Mouse (Mus musculus) layer of hippocampus, adult 2 months (tissue): ENCODE results near the gene Gm11627. TPM values are rescaled to one million over a fixed set of nuclear protein-coding genes. Genes with fewer than 3 reads are reported as not detected.

Source experiments
- DNase-seq, 2 experiments: peaks; one replicate each; pipeline ENCODE4 v3.0.0; 2022; ENCODE audit warnings: low spot score in 2 of 2
- H3K27ac ChIP-seq: fragments of 200-600 bp; 2 replicates; pipeline ENCODE4 v1.8.1; 2022
- H3K4me3 ChIP-seq: fragments of 200-600 bp; 2 replicates; pipeline ENCODE4 v1.8.1; 2022; ENCODE audit warnings: mild to moderate bottlenecking
- CTCF ChIP-seq: fragments of 200-600 bp; conservative IDR thresholded peaks from 2 replicates; pipeline ENCODE4 v1.8.1; 2022; ENCODE audit warnings: antibody characterized with exemption, mild to moderate bottlenecking, moderate library complexity
- long read RNA-seq, 2 experiments: library from polyadenylated mRNA; stranded (forward); transcript quantifications; one replicate each; pipeline ENCODE4 v2.0.0; 2021; ENCODE audit warnings: borderline mapping rate in 2 of 2
- total RNA-seq, 2 experiments: library from RNA; stranded (reverse); gene quantifications; 2 replicates each; pipeline ENCODE4 v1.2.3; 2021

Gene Gm11627
- 1 to 10 TPM; 3.9 to 4.2 TPM for total RNA-seq
- long read RNA-seq, experiment 1, partial matches to known transcripts: 0 of 1 reads
- long read RNA-seq, experiment 1, other reads (novel, unspliced or antisense): 1 of 1 reads
- long read RNA-seq, experiment 2: 0 reads

DNA sequence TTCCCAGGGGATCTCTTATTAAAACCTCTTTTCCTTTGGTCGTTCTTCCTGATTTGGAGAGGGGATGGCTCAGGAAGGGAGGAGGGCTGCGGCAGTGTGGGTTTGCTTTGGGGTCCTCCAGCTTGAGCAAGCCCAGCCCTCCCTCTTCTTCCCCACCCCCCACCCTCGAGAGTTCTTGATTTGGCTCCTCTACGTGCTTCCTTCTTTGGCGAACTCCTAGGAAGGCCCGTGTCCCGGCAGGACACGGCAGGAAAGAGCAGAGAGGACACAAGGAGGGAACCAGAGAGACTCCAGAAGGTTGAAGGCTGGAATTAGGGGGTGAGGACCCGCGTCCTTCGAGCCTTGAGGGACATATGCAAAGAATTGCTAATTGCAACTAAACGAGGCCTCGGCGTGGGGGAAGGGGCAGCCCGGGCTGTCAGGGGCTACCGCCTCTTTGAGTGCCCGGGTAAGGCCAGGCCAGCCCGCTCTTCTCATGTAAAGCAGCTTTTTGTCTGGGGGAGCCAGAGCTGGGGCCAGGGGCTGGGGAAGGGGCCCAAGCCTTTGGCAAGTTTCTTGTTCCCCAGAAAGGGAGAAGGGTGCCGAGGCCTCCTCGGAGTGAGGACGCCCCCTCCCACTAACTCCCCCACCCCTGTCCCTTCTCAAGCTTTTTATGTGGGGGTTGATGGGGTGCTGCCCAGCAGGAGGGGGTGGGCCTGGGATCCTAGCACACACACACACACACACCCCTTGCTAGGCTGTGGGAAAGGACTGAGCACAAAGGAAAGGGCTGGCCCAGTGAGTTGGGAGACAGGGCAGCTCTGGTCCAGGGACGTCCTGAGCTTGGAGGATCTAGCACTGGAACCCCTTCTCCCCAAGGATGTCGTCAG is at the start of gene Gm11627:
Gene Gm11627 (minus strand): TSS at position 297 of the 869 bp plus-strand sequence.
- TF ChIP-seq CTCF: no peak
- DNase-seq: no peak
- H3K4me3 ChIP-seq: peak within 1 kb of the TSS; percentile 40
- peak within 1 kb of the TSS; percentile 77 for H3K27ac ChIP-seq

DNA sequence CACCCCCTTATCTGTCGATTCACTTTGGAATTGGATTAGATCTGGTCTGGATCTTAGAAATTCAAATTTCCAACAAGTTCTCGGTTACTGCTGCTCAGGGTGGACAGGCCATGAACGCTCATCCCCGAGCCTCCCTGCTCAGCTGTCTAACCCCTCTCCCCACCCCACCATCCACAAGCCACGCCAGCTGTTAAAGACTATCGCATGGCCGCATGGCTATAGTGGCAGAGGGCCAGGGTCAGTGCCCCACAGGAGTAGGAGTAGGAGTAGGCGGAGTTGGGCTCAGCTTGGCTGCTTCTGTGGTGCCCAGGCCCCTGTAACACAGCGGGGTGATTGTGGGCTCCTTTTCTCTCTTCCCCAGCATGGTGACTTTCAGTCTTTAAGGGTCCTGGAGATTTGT is 49.3 kb upstream of the Gm11627 start:
- no peak overlapping the region for H3K27ac ChIP-seq
- TF ChIP-seq CTCF: no peak
- H3K4me3 ChIP-seq: no peak overlapping the region
- DNase-seq: no peak

DNA sequence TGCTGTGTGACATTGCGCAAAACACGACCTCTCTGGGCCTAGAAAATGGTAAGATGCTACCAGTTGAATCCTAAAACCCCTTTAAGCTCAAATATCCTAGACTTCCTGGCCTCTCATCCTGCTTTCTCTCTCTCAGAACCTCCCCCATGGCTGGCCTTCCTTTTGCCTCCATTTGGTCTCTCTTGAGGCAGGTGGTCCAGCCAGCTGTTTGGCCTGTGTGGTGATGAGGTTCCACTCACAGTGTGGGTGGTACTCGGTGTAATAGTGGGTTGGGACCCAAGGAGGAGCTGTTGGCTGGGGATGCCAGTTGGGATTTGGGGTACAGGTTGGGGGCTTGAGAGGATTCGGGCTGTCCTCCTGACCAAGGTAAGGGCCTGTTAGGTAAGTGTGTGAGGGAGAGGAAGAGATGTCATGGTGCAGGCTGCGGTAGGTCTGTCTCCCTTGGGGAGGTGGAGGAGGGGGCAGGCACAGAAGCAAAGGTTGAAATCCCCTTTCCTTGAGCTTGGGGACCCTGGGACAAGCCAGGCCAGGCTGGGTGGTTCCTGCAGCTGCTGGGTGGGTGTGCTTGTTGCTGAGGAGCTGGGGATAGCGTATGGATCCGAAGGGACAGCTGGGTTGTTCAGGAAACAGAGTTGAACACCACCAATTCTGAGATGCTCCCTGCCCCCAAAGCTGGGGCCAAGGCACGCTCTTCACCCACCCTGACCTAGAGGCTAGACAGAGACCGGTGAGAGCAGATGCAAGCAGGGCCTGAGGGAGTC is 48.1 kb upstream of the Gm11627 start:
- no peak for TF ChIP-seq CTCF
- H3K4me3 ChIP-seq: no peak overlapping the region
- DNase-seq: no peak
- H3K27ac ChIP-seq: no peak overlapping the region

DNA sequence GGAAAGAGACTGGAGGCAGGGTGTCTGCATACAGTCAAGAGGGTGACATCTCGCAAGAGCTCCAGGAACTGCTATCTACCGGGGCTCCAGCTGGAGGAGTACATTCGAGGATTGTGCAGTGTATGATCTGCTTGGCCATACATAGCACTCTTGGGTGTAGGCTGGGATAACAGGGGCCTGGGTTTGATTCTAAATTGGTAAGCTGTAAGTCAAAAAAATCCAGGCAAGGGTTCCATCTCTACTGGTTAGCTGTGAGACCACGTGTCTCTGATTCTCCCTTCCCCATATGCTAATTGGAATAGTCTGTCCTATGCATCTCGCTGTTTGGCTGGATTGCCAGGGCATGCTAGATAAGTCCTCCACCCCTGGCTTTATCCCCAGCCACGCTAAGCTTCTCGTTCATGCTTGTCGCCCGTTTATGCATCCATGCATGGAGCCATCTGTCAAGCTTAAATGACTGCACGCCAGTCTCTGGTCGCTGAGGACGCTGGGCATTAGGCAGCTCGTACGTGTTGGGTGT is 45.7 kb upstream of the Gm11627 start:
- TF ChIP-seq CTCF: no peak
- no peak for DNase-seq
- no peak overlapping the region for H3K4me3 ChIP-seq
- no peak overlapping the region for H3K27ac ChIP-seq

DNA sequence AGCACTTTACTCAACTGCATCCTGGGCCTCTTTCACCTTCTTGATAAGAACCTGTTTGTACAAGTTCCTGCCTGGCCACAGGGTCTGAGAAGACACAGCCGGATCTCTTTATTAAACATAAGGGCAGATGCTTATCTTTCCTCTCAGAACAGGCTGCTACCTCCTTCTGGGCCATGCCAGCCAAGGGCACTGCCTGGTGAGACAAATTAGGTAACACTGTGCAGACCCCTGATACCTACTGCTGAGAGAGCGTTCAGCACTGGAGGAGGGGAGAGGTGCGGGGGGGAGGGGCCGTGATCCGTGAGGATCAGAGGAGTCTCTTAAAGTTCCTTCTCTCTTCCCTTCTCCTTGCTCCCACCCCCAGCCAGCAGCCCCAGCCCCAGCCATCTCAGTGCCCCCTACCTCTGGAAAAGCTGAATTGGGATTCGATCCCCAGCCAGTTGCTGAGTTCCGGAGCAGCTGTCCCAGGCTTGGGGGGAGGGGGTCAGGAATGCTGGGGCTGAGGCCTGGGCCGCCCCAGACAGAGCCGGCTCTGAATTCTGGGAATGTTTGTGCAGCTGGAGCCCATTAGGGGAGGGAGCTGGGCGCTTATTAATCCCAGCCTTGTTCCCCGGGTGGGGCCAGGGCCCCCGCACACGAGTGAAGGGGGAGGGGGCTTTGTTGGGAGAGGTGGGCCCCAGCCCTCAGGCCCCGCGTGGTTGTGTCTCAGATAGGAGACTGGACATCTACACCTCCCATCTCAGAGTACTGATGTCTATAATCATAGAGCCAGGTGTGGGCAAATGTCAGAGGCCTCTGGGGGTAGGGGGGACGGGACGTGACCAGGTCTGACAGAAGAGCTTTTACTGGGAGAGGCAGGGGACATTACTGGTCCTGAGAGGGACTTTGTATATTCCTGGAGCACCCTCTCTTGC is 44.9 kb upstream of the Gm11627 start:
- H3K27ac ChIP-seq: no peak overlapping the region
- TF ChIP-seq CTCF: no peak
- DNase-seq: no peak
- H3K4me3 ChIP-seq: no peak overlapping the region

DNA sequence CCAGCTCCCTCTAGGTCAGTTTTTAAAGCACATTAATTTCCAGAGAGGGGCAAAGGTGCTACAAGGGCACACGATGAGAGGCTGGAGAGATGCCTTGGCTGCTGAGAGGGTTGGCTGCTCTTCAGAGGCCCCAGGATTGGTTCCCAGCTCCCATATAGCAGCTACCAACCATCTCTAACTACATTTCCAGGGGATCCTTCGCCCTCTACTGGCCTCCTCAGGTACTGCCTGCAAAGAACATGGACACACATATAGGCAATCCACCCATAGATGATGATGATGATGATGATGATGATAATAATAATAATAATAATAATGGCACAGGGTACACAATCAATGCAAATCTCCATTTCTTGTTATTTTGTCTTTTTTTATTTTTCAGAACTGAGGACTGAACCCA is 40.2 kb upstream of the Gm11627 start:
- Histone ChIP-seq H3K27ac (no peak overlapping the region), H3K4me3 (no peak overlapping the region)
- peak; percentile 40 for TF ChIP-seq CTCF
- DNase-seq: no peak

DNA sequence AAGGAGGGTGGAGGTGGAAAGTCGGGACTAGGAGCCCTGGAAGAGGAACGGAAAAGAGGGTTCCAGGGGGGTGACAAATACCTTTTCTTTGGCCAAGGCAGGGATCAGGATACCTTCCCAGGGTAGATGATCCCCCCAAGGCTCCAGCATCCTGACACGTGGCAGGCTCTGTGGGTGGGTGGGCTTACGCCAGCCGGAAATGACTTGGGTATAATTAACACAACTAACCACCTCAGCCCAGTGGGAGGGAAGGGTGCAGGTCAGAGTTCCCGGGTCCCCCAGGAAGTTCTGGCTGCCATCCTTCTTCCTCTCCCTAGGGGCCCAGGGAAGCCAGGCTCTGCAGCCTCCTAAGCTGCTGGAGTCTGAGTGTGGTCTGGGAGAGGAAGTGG is 32.0 kb upstream of the Gm11627 start:
- DNase-seq: no peak
- TF ChIP-seq CTCF: no peak
- no peak overlapping the region for H3K27ac ChIP-seq
- H3K4me3 ChIP-seq: no peak overlapping the region

DNA sequence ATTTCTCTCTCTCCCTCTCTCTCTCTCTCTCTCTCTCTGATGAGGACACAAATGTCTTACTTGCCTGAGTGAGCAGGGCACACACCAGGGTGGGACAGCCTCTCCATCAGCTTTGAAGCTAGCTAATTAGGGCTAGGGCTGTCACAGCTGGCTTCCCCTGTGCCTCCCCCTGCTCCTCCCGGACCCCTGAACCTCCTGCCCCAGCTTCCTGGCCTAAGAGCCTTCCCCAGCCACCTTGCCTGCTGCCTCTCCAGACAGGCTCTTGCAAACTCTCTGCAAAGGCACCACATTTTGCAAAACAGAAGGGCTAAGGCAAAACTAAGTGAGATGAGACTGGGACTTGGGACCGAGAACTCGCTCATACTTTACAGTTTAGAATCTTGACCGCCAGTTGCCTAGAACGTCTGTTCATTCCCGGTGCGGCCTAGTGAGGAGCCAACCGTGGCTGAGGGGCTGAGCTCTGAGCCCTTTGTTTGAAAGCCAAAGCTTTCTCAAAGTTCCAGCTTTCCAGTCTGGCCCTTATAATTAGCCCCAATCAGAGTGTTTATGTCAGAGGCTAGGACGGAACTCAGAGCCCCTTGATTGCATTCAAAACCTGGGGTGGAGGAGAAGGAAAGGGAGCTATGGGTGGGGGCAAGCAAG is 31.5 kb upstream of the Gm11627 start:
- DNase-seq: no peak
- no peak overlapping the region for H3K27ac ChIP-seq
- no peak overlapping the region for H3K4me3 ChIP-seq
- TF ChIP-seq CTCF: no peak

DNA sequence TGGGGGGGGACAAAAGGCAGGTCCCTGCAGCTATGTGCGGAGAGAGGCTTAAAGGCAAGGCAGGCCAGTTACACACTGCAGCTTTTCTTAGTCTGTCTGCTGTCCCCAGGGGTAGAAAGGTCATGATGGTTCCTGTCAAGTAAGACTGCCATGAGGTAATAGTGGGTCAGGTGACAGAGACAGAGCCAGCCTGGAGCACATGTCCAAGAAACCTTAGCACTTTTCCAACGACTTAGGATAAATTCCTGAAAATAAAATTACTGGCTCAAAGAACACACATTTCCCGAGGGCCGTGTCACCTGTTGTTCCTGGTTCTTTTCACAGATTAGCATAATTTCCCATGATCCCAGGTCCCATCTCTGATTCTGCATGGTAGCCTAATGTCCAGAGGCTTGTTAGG is 31.0 kb upstream of the Gm11627 start:
- TF ChIP-seq CTCF: no peak
- DNase-seq: no peak
- Histone ChIP-seq H3K27ac (no peak overlapping the region), H3K4me3 (no peak overlapping the region)

DNA sequence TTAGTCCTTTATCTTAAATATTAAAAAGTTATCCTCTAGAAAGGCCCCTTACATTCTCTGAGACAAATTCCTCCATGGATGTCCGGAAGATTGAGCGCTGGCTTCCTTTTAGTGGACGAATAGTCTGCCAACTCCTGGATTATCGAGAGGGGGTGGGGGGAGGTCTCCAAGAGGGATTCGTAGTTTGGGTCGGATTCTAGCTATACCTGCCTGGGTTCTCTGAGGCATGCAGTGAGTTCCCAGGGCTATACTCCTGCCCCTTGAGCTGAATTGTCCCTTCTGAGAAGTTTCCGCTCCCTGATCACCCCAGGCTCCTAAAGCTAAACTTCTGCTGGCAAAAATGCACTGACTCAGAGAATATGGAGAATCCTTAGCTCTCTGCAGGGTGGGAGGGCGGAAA is 30.2 kb upstream of the Gm11627 start:
- Histone ChIP-seq H3K4me3 (no peak overlapping the region), H3K27ac (no peak overlapping the region)
- TF ChIP-seq CTCF: no peak
- DNase-seq: no peak

DNA sequence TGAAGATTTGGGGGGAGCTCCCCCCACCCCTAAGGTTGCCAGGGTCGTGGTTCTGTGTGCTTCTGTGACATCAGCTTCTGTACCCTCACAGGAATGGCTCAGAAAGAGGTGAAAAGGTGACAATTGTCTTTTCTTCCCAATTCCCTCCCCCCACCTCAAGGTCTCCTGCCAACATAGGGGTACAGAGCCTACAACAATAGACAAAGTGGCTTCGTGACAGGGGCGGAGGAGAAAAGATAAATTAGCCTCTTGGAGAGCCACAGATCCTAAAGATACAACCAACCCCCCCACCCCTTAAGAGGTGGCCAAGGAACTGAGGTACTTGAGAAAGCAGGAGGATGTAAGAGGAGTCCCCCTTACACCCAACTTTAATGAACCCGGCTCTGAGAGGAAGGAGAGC is 29.4 kb upstream of the Gm11627 start:
- no peak overlapping the region for H3K27ac ChIP-seq

More for the DNA sequence above, 29.4 kb upstream of the Gm11627 start:
- DNase-seq: no peak
- no peak for TF ChIP-seq CTCF
- H3K4me3 ChIP-seq: no peak overlapping the region
